Comparison of ENCODE assay signal across 7 mouse cellular contexts in the genomic region with DNA sequence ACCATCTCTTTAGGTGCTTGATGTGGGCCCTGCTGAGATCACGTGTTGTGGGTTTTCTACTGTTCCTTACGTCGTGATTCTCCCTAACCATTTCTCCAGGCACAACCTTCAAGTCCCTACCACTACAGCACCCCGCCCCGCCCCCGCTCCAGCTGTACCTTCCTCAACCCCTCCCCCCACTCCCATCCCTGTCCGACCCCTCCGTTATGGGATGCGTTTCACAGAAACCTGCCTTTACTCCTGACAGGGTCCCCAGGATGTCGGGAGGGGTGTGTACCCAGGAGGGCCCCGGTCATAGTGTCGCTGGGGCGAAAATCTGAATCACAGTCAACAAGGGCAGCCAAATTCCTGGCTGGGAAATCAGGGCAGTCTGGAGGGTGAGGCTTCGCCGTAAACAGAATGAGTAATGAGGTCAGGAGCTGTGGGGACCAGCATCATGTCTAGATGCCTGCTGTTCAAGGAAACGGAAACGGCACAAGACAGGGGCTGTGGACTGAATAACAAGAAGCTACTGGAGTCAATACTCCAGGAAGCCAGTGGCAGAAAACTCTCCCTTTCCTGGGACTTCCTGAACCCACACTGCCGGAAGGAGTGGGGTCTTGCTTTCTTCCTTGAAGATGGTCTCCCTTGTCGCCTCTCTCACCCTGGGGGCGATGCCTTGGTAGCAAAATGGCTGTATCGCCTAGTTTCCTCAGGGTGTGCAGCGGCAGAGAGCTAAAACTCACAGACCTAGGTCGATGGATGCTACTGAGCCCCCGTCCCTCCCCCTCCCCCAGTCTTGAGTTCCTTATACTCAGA. TPM values are rescaled to one million over a fixed set of nuclear protein-coding genes. Genes with fewer than 3 reads are reported as not detected.
A peak's percentile ranks its signal among the peaks of the same experiment; 100 is the strongest.
DNase-seq lines count a peak whose midpoint lies in the region; ATAC-seq and TF ChIP-seq lines count a peak whose summit lies in the region.

No protein-coding gene starts in this region.

- H3K4me2 ChIP-seq in limb, embryonic 11.5 days (ENCODE audit: low read depth, severe bottlenecking), result peak overlapping the region; percentile 40
- peak overlapping the region; percentile 50 for H3K4me2 ChIP-seq in midbrain, embryonic 13.5 days (replicated peaks)

- peak overlapping the region; percentile 95 for H3K27ac ChIP-seq in ES-E14 (ENCODE audit: insufficient read depth, low read depth, low read length, poor library complexity, severe bottlenecking)
- H3K27ac ChIP-seq in limb, embryonic 11.5 days (replicated peaks; ENCODE audit: low read depth, low read length), result peak overlapping the region; percentile 70
- peak overlapping the region; percentile 77 for H3K27ac ChIP-seq in midbrain, embryonic 13.5 days

- peaks cover 14 to 39% of the 10 kb centered on the region in 2 experiments for H3K4me1 ChIP-seq in ES-E14 (ENCODE audit: control insufficient read depth in 2 of 2, insufficient read depth in 2 of 2, low read length in 2 of 2, poor library complexity in 1 of 2)
- H3K4me1 ChIP-seq in limb, embryonic 11.5 days (ENCODE audit: control insufficient read depth, insufficient read depth, low read length), result peaks cover 40% of the 10 kb centered on the region
- peaks cover 48% of the 10 kb centered on the region for H3K4me1 ChIP-seq in midbrain, embryonic 13.5 days (replicated peaks)

- no peaks in the 10 kb centered on the region for H3K27me3 ChIP-seq in limb, embryonic 11.5 days (ENCODE audit: control insufficient read depth, insufficient read depth, low read length)
- H3K27me3 ChIP-seq in midbrain, embryonic 13.5 days, result peaks cover 5% of the 10 kb centered on the region; the same call in 1 of the 2 replicates

- H3K4me3 ChIP-seq in ES-E14 (ENCODE audit: insufficient read depth in 1 of 2, low read depth in 1 of 2, low read length in 2 of 2, poor library complexity in 1 of 2, severe bottlenecking in 1 of 2), result peak overlapping the region; percentile 37 to 43
- H3K4me3 ChIP-seq in limb, embryonic 11.5 days (ENCODE audit: low read depth, low read length), result no peak overlapping the region
- H3K4me3 ChIP-seq in midbrain, embryonic 13.5 days (replicated peaks), result peak overlapping the region; percentile 29

- peak overlapping the region; percentile 63; the same call in 1 of the 2 replicates for H3K9ac ChIP-seq in ES-E14 (ENCODE audit: insufficient read depth, low read depth, low read length, poor library complexity, severe bottlenecking)
- peak overlapping the region; percentile 49 for H3K9ac ChIP-seq in limb, embryonic 11.5 days (ENCODE audit: low read length)
- H3K9ac ChIP-seq in midbrain, embryonic 13.5 days (replicated peaks), result peak overlapping the region; percentile 36; the same call in 1 of the 2 replicates

- H3K9me3 ChIP-seq in ES-E14 (ENCODE audit: control insufficient read depth, insufficient read depth, low read depth, low read length), result no peaks in the 10 kb centered on the region
- H3K9me3 ChIP-seq in limb, embryonic 11.5 days (ENCODE audit: control insufficient read depth, low read length), result no peaks in the 10 kb centered on the region
- H3K9me3 ChIP-seq in midbrain, embryonic 13.5 days, result no peaks in the 10 kb centered on the region

- in situ Hi-C loops in ES-E14 (cut with MboI; ENCODE audit: low sequenced_read_pairs in 2 of 2, unreplicated experiment in 2 of 2), result no loop called here

- no peak for ATAC-seq in limb, embryonic 11.5 days (ENCODE audit: insufficient number of reproducible peaks, low FRiP score, low TSS enrichment, low read depth)
- peak; percentile 63 for ATAC-seq in midbrain, embryonic 13.5 days

- no peak for DNase-seq in ES-E14 (ENCODE audit: low read depth, low spot score)
- DNase-seq in adrenal gland, postnatal 14 days, result peak; percentile 83
- peak; percentile 92 for DNase-seq in fibroblast of lung, adult 2 months (ENCODE audit: low read depth)
- peak; percentile 67 for DNase-seq in heart, postnatal 4 days
- peak; percentile 59 for DNase-seq in limb, embryonic 11.5 days (ENCODE audit: low spot score)
- DNase-seq in left cerebral cortex, adult 9 months (ENCODE audit: low spot score in 2 of 2), result no peak

- WGBS in limb, embryonic 11.5 days, result 3% methylated on average over 24 of the region's 24 CpGs
- 3% methylated on average over 24 of the region's 24 CpGs for WGBS in midbrain, embryonic 13.5 days

- peaks cover 4% of the 10 kb centered on the region; the same call in 1 of the 2 replicates for H3K36me3 ChIP-seq in ES-E14 (ENCODE audit: control insufficient read depth, insufficient read depth, low read length, poor library complexity, severe bottlenecking)
- no peaks in the 10 kb centered on the region for H3K36me3 ChIP-seq in limb, embryonic 11.5 days (ENCODE audit: control insufficient read depth, insufficient read depth, low read length)
- no peaks in the 10 kb centered on the region for H3K36me3 ChIP-seq in midbrain, embryonic 13.5 days

TF ChIP-seq in ES-E14, 5 proteins besides CTCF, POLR2A, EP300 and RAD21:
- TF ChIP-seq CHD2 (IDR thresholded peaks at IDR 0.05; ENCODE audit: low read depth, low read length) (no peak), ZNF384 (IDR thresholded peaks at IDR 0.05; ENCODE audit: low read depth, low read length) (no peak), ZC3H11A (IDR thresholded peaks at IDR 0.05; ENCODE audit: borderline replicate concordance, low read depth, low read length) (no peak), HCFC1 (IDR thresholded peaks at IDR 0.05; ENCODE audit: borderline replicate concordance, insufficient read depth, low read length) (no peak), MAFK (IDR thresholded peaks at IDR 0.05; ENCODE audit: insufficient read depth, low read depth, low read length) (no peak)

RNA-seq across cellular contexts. Expression of a gene that starts 31.0 kb away (rescaled TPM):
- total RNA-seq in ES-E14 (2012; rRNA removed), result 75.3 and 82.0 TPM in 2 replicates
- 104 and 129 TPM in 2 replicates for total RNA-seq in adrenal gland, postnatal 14 days (2021)
- total RNA-seq in heart, postnatal 4 days (2021), result 10 to 100 TPM; 74.0 to 77.0 TPM
- 19.1 and 21.5 TPM in 2 replicates for polyA plus RNA-seq in limb, embryonic 11.5 days (2014; fragmentation: Nextera tagmentation; extraction: Ambion mirVana)
- 13.4 and 15.4 TPM in 2 replicates for polyA plus RNA-seq in midbrain, embryonic 13.5 days (2015; fragmentation: Nextera tagmentation; extraction: Ambion mirVana)

Comparison
In these comparisons a context has a peak if more than half of its experiments do, and no peak if none do; other contexts are left out.
1. DNase-seq: peak in adrenal gland, postnatal 14 days (single experiment), fibroblast of lung, adult 2 months (single experiment), heart, postnatal 4 days (single experiment) and limb, embryonic 11.5 days (single experiment); none in ES-E14 (single experiment) and left cerebral cortex, adult 9 months (0 of 2).
2. Peak in every context shown above with its lines, with median percentiles within 50 percentile points of each other: H3K27ac ChIP-seq and H3K9ac ChIP-seq.